Mouse (Mus musculus): ENCODE measurements around the gene Arrdc2.

- TF ChIP-seq CTCF (IDR thresholded peaks at IDR 0.05; ENCODE audit: extremely low read depth, insufficient read length, insufficient replicate concordance, low read depth, low read length) (no peak), POLR2A (IDR thresholded peaks at IDR 0.05; ENCODE audit: low read depth, low read length) (no peak)
These were observed 30.4 kb downstream of the Arrdc2 start for GRCm38 (mm10) chr8:70808955-70809701.
